Mouse (Mus musculus): Measurements from ENCODE around the gene Mpv17. TPM values are rescaled to one million over a fixed set of nuclear protein-coding genes. Genes with fewer than 3 reads are reported as not detected.

The Mpv17 gene
- 10 to 100 TPM; 36.3 to 41.4 TPM for total RNA-seq (2021)
- long read RNA-seq, transcript Mpv17-202 (7 exons, 1,653 nt) = minor isoform, 18 of 74 reads
- long read RNA-seq, transcript Mpv17-201 (8 exons, 1,724 nt) = major isoform, 45 of 74 reads
- long read RNA-seq, partial matches to known transcripts = 2 of 74 reads
- long read RNA-seq, other reads (novel, unspliced or antisense) = 7 of 74 reads

DNA sequence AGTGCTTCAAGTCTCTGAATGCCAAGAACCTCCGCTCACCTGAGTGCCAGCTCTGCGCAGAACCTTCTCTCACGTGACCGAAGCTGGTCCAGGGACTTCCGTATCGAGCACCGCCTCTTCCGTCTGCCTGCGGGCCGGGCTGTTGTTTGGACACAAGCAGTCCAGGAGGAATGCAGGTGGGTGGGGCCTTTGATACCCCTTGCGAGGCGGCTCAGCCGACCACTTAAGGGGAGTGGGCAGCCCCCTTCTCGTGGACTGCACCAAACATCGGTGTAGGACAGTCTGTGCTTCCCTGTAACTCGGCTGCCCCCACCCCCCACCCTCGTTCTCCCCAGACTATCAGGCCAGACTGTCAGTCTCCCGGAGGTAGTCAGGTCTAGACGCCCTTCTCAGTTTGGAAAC lies at the start of gene Mpv17:
Mpv17 (minus strand) TSS at position 100 of the 402 bp plus-strand sequence.
- DNase-seq (ENCODE audit: low spot score in 2 of 2) = peak; percentile 72 to 80

DNA sequence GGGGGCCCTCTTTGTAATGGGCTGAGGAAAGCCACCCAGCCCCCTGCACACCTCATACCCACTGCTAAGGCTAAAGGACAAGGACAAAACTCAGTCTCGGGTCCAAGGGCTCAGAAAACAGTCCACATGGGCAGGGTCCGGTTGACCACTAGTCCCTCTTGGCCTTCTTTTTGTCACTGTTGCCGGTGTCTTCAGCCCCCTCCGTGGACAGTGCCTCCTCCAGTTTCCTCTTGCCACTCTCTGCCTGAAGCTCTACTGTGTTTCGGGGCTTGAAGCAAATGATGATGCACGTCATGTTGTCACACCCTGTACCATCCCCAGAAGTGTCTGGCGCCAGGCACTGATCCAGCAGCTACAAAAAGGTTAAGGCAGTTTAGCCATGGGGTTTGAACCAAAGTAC lies 48.9 kb upstream of the Mpv17 start:
- DNase-seq (ENCODE audit: low spot score in 2 of 2) = no peak

DNA sequence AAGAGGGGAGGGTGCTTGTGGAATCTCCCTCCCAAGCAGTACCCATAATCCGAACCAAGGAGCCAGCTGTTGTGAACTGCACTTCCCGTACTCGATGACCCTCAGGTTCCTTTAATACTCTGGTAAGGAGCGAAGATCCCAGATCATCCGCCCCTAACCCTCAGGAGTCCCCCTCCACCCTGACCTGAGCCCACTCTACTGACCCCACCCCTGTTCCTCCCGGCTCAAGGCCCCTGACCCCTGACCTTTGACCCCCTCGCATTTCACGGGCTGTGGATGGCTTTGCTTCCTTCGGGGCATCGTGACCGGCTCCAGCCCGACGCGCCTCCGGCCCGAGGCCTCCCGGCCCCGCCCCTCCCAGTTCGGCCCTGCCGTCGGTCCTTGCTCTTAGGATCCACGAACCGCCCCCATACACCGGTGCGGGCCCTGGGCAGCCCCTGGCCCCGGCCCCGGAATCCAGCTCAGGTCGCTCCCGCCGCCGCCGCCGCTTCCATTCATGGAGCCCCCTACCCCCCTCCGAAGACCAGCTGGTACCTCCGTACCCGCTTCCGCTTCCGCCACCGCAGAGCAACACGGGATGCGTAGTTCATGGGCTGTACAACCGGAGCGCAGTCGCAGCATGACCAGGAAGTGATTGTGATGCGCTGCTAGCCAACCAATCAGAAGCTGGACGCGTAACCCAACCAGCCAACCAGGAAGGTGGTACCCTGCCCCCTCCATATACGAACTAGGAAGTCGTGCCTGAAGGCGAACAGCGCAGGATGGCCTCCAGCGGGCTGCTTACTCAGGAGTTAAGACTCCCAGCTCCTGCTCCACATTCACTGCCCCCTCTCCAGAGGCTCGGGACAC lies 47.9 kb upstream of the Mpv17 start, which contains the start of gene Zfp513:
Zfp513 (minus strand) TSS at position 562 of the 849 bp plus-strand sequence.
- DNase-seq (ENCODE audit: low spot score in 2 of 2) = peak; percentile 94 to 95

DNA sequence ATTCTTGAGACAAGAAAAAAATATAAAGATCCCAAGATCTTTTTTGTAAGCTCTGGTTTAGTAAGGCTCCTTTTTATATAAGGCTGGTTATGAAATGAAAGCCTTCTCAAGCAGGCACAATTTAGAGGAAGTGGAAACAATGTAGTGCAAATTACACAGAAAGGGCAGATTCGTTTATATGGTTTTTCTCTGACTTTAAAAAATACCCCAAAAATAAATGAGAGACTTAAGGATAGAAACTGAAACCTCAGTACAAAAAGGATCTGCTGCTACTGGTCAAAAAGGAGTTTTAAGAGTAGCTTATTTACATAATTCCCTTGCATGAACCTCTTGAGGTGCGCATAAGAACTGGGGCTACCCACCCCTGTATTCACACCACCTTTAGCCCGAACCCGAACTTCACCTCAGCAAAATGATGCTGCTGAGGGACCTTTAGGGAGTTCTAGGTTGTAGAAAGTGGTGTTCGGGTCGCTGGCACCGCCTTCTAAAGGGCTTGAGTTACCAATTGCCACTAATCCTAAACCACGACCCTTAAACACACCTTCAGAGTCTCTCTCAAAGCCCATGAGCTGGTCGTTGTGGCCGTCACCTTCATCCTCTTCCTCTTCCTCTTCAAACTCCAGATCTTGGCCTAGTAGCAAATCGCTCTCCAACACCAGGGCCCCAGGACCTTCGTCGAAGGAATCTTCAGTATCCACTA lies 47.1 kb upstream of the Mpv17 start:
- DNase-seq (ENCODE audit: low spot score in 2 of 2) = no peak

DNA sequence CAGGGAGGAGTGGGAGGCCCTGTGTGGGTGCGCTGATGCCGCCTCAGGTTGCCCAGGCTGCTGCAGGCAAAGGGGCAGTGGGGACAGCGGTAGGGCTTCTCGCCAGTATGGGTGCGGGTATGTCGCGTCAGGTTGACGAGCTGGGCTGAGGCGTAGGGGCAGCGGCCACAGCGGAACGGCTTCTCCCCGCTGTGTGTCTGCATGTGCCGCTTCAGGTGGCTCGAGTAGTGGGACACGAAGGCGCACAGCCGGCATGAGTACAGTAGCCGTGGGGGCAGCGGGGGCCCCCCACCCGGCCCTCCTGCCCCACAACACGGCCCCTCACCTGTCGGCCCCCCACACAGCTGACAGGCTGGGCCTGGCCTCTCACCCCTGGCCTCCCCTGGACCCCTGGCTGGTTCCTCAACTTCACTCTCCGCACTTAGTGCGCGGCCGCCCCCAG lies 46.3 kb upstream of the Mpv17 start:
- DNase-seq (ENCODE audit: low spot score in 2 of 2) = peak; percentile 31 to 41

DNA sequence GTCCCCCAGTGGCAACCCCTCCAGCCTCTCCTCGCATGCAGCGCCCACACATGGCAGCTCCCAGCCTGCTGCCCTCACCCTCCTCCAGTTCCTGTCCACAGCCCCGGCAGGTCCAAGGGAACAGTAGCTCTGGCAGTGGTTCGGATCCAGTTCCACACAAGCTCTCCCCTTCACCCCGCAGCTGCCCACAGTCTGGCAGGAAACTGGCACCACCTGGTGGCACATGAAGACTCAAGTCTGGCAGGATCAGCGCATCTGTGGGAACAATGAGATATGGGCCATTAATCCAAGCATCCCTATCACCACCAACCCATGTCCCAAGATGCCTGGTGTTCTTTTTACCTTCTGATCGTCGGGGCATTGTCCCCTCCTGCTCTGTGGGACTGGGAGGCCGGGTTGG lies 45.8 kb upstream of the Mpv17 start:
- DNase-seq (ENCODE audit: low spot score in 2 of 2) = peak; percentile 40 to 52

DNA sequence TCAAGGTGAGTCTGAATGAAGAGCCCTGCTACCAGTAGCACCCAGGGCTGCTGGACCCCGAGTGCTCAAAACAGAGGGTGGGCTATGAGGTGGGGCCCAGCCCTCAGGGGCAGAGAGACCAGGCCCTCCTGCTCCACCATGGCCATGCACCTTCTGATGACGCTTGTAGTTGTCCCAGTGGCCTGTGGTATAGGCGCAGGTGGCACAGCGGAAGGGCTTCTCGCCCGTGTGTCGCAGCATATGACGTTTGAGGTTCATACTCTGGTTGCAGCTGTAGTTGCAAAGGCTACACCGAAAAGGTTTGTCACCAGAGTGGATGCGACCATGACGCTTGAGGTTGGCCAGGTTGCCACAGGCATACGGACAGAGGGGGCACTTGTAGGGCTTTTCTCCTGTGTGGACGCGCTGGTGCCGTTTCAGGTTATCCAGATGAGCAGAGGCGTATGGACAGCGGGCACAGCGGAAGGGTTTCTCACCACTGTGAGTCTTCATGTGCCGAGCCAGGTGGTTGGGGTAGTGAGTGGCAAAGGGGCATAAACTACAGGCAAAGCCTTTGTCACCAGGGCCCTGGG lies 45.4 kb upstream of the Mpv17 start:
- no peak for DNase-seq (ENCODE audit: low spot score in 2 of 2)

DNA sequence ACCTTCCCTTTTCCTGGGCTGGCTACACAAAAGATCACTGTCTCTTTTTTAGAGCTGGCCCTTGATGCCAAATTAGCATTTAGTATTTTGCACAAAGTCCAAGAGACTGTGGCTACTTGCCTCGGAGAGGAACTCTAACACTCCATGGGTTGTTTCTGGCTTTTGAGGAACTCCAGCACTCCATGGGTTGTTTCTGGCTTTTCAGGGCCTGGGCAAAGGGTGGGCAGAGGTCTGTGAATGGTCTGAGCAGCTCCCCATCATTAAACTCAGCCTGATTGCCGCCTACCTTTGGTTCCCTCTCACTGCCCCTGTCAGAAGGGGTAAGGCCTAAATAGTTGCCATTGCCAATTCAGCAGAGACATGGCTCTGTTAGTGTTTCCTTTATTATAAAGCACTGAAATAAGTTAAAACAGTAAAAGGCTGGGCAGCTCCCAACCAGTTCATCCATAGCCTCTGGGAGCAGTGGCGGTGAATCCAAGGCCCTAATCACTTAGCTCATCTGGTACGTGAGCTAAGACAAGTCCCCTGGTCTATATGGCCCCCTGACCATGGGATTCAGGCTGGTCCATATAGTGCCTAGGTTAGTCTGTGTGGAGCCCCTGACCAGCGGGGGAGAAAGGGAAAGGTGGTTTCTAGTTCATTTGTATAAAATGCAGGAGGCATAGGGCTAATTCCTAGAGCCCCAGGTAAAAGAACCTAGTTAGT lies 44.7 kb upstream of the Mpv17 start:
- DNase-seq (ENCODE audit: low spot score in 2 of 2) = no peak

DNA sequence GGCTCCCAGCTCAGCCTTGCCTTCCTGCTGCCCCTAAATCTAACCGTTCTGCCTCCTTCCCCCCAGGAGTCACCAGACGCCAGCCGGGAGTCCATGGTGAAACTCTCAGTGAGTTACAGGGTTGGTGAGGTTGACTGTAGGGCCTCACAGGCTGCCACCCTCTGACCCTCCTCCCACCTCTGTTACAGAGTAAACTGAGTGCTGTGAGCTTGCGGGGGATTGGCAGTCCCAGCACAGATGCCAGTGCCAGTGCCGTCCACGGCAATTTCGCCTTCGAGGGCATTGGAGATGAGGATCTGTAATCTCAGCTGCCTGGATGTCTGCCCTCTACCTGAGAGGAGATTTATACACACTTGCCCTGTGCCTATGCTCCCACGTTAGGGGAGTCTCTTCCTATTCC lies 44.1 kb upstream of the Mpv17 start:
- no peak for DNase-seq (ENCODE audit: low spot score in 2 of 2)

DNA sequence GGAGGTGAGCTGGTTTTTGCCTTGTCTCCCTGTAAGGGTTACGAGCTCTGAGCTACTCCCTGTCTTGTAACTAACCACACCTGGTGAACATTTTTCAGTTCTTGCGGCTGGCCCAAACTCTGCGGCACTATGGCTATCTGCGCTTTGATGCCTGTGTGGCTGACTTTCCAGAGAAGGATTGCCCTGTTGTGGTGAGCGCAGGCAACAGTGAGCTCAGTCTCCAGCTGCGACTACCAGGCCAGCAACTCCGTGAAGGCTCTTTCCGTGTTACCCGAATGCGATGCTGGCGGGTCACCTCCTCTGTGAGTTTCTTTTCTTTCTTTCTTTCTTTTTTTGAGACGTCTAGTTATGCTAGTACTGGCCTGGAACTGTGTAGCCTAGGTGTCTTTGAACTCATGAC lies 43.0 kb upstream of the Mpv17 start:
- no peak for DNase-seq (ENCODE audit: low spot score in 2 of 2)

DNA sequence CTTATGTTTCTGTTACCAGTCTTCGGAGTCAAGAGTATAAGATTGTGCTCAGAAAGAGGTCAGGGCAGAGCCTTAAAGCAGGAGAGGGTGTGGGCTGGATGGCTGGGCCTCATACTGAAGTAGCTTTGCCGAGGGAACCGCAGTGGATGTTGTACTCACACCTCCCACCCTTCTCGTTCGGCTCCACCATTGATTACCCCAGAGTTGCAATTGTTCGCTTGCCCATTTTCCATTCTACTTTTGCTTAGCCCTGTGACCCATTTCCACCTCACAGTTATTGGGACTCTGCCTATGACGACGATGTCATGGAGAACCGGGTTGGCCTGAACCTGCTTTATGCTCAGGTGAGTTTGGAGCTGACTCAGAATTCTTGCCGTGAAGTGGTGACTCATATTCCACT lies 42.2 kb upstream of the Mpv17 start:
- no peak for DNase-seq (ENCODE audit: low spot score in 2 of 2)

DNA sequence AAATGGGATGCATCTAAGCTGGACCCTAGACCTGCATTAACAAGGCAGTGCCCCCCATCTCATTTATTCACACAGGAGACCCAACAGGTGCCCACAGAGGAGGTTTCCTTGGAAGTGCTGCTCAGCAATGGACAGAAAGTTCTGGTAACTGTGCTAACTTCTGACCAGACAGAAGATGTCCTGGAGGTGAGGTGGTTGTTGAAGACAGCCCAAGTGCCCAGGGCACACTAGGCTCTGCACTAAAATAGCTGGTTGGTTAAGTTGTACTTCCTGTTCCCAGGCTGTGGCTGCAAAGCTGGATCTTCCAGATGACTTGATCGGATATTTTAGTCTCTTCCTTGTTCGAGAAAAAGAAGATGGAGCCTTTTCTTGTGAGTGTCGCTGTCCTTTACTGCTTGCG lies 41.6 kb upstream of the Mpv17 start:
- DNase-seq (ENCODE audit: low spot score in 2 of 2) = no peak

DNA sequence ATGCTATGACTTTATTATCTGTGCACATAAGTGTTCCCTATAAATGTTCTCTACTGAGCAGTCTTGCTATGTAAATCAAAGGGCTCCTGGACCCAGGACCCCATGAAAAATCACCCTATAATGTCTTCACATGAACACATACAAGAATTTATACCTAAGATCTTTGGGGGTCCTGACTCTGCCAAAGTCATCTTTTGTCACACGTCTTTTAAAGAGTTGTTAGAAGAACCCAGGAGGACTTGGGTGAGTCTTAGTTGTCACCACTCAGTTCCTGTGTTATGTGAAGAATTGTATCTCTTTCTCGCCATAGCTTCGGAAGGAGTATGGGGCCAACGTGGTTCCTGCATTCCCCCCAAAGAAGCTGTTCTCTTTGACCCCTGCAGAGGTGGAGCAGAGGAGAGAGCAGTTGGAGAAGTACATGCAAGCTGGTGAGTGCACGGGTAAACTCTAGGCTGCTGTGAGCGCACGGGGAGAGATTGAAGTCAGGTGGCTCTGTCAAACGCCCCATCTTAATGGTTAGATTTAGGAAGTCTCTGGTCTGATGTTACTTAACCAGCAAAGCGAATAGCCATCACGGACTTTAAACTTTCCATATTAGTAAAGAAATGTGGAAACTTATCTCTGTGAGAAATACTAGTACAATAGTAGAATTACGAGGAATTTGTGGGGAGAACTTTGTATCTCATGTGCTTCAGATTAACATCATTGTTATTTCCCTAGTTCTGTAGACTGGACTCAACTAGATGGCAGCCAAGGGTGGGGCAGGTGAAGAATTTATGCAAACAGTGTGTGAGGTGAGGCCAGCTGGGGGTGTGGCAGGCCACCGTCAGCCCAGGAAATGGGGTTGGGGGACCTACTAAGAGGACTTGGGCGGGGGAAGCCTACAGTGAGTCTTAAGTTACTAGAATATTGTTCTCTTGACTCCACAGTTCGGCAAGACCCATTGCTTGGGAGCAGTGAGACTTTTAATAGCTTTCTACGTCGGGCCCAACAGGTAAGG lies 40.7 kb upstream of the Mpv17 start:
- DNase-seq (ENCODE audit: low spot score in 2 of 2) = no peak

DNA sequence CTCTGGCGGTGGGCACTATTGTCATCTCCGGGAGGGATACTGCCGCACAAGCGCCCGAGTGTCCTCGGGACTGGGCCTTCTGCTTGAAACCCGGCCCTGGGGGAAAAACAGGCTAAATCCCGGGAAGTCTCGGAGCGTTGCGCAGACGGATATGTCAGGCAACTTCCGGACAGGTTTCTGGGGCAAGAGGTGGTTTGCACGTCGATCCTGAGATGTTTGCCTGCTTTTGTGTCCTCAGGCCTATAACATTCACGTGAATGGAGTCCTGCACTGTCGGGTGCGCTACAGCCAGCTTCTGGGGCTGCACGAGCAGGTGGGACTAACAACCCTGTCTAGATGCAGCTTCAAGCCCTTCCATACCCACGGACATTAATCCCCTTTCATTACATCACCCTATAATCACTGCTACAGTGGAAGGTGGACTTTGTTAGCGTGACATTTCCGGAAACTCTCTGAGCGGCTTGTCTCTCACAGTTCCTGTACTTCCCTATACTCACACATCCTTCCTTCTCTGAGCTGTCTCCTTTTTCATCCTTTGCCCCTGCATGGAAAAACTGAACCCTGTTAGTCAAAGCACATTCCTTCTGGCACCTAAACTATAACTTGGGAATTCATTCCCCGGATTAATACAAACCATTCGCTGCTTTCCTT lies 39.7 kb upstream of the Mpv17 start:
- no peak for DNase-seq (ENCODE audit: low spot score in 2 of 2)

DNA sequence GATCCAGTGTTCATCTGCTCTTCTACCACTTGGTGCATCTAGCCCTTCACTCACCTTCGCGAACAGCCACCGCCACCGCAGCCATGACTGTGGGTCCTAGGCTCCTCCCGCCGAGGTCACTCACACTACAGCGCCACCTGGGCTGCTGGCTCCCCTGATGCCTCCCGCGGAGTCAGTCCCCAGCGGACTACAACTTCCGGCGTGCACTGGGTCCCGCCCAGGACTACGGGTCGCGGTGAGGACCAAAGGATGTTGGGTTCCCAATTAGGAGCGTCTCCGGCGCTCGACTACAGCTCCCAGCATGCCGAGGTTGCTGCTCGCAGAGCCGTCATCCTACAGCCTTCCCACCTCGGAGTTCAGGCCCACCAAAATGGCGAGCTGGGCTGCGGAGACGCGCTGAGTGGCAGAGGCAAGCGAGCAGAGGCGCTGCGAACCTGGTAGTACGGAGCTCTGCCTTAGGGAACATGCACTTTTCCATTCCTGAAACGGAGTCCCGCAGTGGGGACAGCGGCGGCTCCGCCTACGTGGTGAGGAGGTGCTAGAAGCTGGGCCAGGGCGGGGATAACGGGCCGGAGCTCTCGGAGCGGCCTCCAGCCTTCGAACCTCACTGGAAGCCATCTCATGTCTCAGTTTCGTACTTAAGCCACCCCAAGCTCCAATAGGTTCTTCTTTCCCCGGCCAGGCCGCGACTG lies 39.0 kb upstream of the Mpv17 start, which contains the start of the genes Snx17 and Eif2b4:
Snx17 (plus strand) TSS at position 289 of the 692 bp plus-strand sequence.
Eif2b4 (minus strand) TSS at position 492 of the 692 bp plus-strand sequence.
- DNase-seq (ENCODE audit: low spot score in 2 of 2) = peak; percentile 99

DNA sequence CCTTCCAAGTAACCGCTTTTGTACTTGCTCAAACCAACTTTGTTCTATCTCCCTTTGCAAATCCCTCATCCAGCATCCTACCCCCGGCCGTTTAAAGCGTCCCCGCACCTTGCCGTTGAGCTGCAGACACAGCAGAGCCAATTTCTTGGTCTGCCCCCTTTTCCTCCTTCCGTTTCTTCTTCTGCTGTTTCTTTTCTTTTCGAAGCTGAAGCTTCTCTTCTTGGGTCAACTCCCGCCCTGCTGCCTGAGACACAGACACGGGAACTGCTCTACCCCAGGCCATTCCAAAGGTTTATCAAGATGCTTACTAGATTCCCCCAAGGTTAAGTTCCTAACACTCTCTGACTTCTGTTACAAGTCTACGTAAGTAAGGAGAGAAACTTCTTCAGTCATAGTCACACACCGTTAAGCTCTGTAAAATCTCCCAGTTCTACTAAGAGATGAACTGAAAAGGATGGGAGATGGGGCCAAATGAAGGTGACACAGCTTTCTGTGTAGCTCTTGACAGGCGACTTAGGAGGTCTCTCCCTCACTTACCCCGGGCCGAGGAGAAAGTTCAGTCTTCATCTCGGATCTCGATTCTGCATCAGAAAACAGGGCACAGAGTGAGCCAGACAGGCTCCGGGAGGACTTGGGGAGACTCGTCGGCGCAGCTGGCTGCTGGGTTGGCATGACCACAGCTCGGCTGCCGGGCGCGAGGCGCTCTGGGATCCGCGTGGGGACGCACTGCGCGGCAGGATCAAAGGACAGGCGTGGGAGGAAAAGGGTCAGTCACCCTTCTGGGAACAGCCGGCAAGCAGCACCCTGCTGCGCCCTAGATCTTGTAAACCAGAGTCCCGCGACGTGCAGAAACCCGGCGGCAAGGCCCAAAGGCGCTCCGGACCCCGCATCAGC lies 38.2 kb upstream of the Mpv17 start:
- no peak for DNase-seq (ENCODE audit: low spot score in 2 of 2)

DNA sequence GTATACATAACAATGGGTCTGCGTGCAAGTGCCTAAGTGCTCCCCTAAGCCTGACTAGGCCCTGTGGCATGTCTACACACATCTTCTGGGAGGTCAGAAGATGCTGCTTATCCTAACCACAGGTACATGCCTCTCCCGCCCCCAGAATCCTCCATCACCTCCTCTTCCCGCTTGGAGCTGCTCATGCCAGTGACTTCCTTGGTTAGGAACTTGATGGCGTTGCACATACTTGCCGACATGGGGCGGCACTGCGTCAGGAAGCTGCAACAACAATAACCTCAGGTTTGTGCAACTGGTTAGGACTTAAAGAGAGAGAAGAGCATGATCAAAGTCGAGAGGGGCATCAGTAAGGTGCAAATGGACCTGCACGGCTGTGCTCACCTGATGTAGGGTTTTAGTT lies 36.1 kb upstream of the Mpv17 start:
- no peak for DNase-seq (ENCODE audit: low spot score in 2 of 2)

Data from layer of hippocampus, postnatal 10 days (tissue).